Mouse (Mus musculus) cortical plate, adult 2 months (tissue): ENCODE results near the gene Ctdspl.

Source experiments
- CTCF ChIP-seq: fragments of 200-500 bp; IDR thresholded peaks from 2 replicates; pipeline ENCODE4 v1.5.1; 2011; ENCODE audit warnings: mild to moderate bottlenecking, control low read depth, low read length; ENCODE audit not compliant: insufficient read depth; ENCODE audit errors: extremely low read depth
- POLR2A ChIP-seq: fragments of 200-500 bp; IDR thresholded peaks from 2 replicates; pipeline ENCODE4 v1.6.1; 2011; ENCODE audit warnings: mild to moderate bottlenecking, low read length, control low read depth; ENCODE audit not compliant: insufficient read depth; ENCODE audit errors: extremely low read depth

DNA sequence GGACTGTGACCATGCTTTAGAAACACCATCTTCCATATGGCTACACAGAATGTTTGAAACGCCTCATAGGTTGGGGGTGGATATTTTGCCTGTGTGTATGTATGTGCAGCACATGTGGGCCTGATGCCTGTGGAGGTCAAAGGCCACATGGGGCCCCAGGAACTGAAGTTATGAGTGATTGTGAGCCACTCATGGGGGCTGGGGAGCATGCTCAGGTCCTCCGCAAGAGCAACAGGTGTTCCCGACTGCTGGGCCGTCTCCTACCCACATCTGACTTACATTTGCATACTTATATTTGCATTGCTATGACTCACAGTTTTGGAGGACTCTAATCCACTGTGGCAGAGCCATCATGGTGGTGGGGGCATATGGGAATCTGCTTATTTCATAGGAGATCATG, 43.6 kb downstream of the Ctdspl start:
- TF ChIP-seq CTCF (no peak), POLR2A (no peak)
